Mouse (Mus musculus) heart, embryonic 12.5 days (tissue): ENCODE measurements around the gene Tnfsfm13. TPM values are rescaled to one million over a fixed set of nuclear protein-coding genes. Genes with fewer than 3 reads are reported as not detected.

ENCODE experiments used
- ATAC-seq: fragments of 200-750 bp; cut with Nextera tagmentation; 2 replicates; pipeline ENCODE4 v1.8.0; 2017; ENCODE audit warnings: moderate TSS enrichment, moderate library complexity; ENCODE audit not compliant: insufficient number of reproducible peaks, low FRiP score
- H3K27ac ChIP-seq: fragments of 300-500 bp; sonication (generic); 2 replicates; pipeline ENCODE4 v1.5.1; 2016; ENCODE audit warnings: mild to moderate bottlenecking, moderate library complexity; ENCODE audit not compliant: poor library complexity, severe bottlenecking
- H3K27me3 ChIP-seq: fragments of 300-500 bp; sonication (generic); replicated peaks from 2 replicates; pipeline ENCODE4 v1.6.1; 2016; ENCODE audit warnings: mild to moderate bottlenecking, moderate library complexity
- H3K36me3 ChIP-seq: fragments of 300-500 bp; sonication (generic); 2 replicates; pipeline ENCODE4 v1.6.1; 2016; ENCODE audit warnings: mild to moderate bottlenecking, moderate library complexity
- H3K4me1 ChIP-seq: fragments of 300-500 bp; sonication (generic); replicated peaks from 2 replicates; pipeline ENCODE4 v1.6.1; 2016; ENCODE audit warnings: mild to moderate bottlenecking
- H3K4me2 ChIP-seq: fragments of 300-500 bp; sonication (generic); 2 replicates; pipeline ENCODE4 v1.6.1; 2016; ENCODE audit warnings: mild to moderate bottlenecking, moderate library complexity
- H3K4me3 ChIP-seq: fragments of 300-500 bp; sonication (generic); 2 replicates; pipeline ENCODE4 v1.5.1; 2016; ENCODE audit warnings: mild to moderate bottlenecking
- H3K9ac ChIP-seq: fragments of 300-500 bp; sonication (generic); 2 replicates; pipeline ENCODE4 v1.6.1; 2016; ENCODE audit warnings: mild to moderate bottlenecking, moderate library complexity
- H3K9me3 ChIP-seq: fragments of 300-500 bp; sonication (generic); replicated peaks from 2 replicates; pipeline ENCODE4 v1.6.1; 2016; ENCODE audit warnings: mild to moderate bottlenecking, moderate library complexity
- WGBS: fragments of 180-500 bp; shearing (Covaris S2); methylation state at CpG from one replicate; pipeline ENCODE4 v1.1.7; 2016; 5-methylcytosine and 5-hydroxymethylcytosine counted together
- microRNA counts: library from miRNA; unstranded; fragments of <30 nt; microRNA quantifications from one replicate; lab custom pipeline; 2017
- microRNA-seq: library from miRNA; unstranded; fragments of <30 nt; microRNA quantifications from one replicate; pipeline ENCODE4, GENCODE M21; 2017
- polyA plus RNA-seq: library from polyadenylated mRNA; unstranded; fragments of >200 nt; fragmentation: Nextera tagmentation; extraction: Ambion mirVana; gene quantifications from 2 replicates; pipeline ENCODE4 v1.2.1, GENCODE M21; 2016

The Tnfsfm13 gene
- polyA plus RNA-seq, 1 experiment from 2014 or later = 1.5 TPM

DNA sequence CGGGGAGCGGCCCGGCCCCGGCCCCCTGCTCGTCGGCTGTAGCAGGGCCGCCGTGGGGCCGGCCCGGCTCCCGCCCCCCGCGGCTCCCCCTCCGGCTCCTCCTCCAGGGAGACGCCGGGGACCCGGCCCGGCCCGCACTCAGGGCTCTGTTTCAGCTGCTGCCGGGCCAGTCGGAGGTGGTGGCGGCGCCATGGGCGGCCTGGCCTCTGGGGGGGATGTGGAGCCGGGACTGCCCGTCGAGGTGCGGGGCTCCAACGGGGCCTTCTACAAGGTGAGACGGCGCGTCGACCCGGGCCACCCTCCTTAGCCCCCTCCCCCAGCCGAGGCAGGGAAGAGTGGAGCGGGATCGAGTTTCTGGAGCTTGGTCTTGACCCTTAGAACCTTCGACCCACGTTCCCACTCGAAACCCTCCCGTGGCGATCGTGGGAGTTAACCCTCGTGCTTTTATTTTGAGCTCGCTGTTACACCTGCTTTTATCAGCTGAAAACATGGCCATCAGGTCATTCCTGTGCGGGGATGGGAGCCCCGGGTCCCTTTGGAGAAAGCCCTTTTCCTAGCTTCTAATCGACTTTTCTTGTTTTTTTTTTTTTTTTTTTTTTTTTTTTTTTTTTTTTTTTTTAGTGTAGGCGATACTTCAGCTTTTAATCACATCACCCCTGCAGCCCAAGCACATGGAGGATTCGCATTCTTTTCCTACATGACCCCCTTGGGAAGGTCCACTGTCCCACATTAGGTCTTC is 62.6 kb downstream of the Tnfsfm13 start:
- H3K27ac ChIP-seq = peak overlapping the region; percentile 98
- peaks cover 25% of the 10 kb centered on the region for H3K4me1 ChIP-seq
- under 1% methylated on average over 38 of the region's 50 CpGs for WGBS
- H3K27me3 ChIP-seq = no peaks in the 10 kb centered on the region
- peak; percentile 77 for ATAC-seq
- H3K36me3 ChIP-seq = peaks cover 14% of the 10 kb centered on the region
- peak overlapping the region; percentile 98 for H3K9ac ChIP-seq
- H3K4me3 ChIP-seq = peak overlapping the region; percentile 95
- H3K9me3 ChIP-seq = no peaks in the 10 kb centered on the region
- peak overlapping the region; percentile 91 for H3K4me2 ChIP-seq

MicroRNAs within 50 kb of the gene (microRNA counts, 519-probe panel; counts per million panel counts)
- microRNA mmu-miR-1934 (lab: Ali Mortazavi, UCI) = not detected
- microRNA mmu-miR-467f (lab: Ali Mortazavi, UCI) = 3,709 counts per million, percentile 25 among the panel's probes with 10 or more counts

Small RNA genes lying within 50 kb of the gene (microRNA-seq; reads per million reads assigned to microRNA genes)
- gene Mir1934 (2.6 reads per million, percentile 3 among the genes with 10 or more reads in this experiment), gene Mir467f (not detected)

Other genes starting within 250 kb of the Tnfsfm13 start
- 0.15 and 0.59 TPM in 2 replicates for gene Dnah2, start 147.0 kb downstream of the Tnfsfm13 start, polyA plus RNA-seq
- 87.4 and 90.0 TPM in 2 replicates for gene Efnb3, start 135.9 kb downstream of the Tnfsfm13 start, polyA plus RNA-seq
- gene Wrap53, start 115.8 kb downstream of the Tnfsfm13 start, polyA plus RNA-seq = 18.7 and 19.5 TPM in 2 replicates
- gene Trp53, start 115.7 kb downstream of the Tnfsfm13 start, polyA plus RNA-seq = 76.0 and 79.1 TPM in 2 replicates
- 30.9 and 31.1 TPM in 2 replicates for gene Atp1b2, start 90.2 kb downstream of the Tnfsfm13 start, polyA plus RNA-seq
- gene Shbg, start 78.2 kb downstream of the Tnfsfm13 start, polyA plus RNA-seq = 0.13 and 0.82 TPM in 2 replicates
- 16.5 and 17.4 TPM in 2 replicates for gene Sat2, start 74.1 kb downstream of the Tnfsfm13 start, polyA plus RNA-seq
- 37.1 and 40.1 TPM in 2 replicates for gene Fxr2, start 63.1 kb downstream of the Tnfsfm13 start, polyA plus RNA-seq
- not detected in 2 replicates for gene Sox15, start 40.8 kb downstream of the Tnfsfm13 start, polyA plus RNA-seq
- 48.6 and 53.8 TPM in 2 replicates for gene Mpdu1, start 33.5 kb downstream of the Tnfsfm13 start, polyA plus RNA-seq
- gene Cd68, start 29.9 kb downstream of the Tnfsfm13 start, polyA plus RNA-seq = 4.3 and 5.2 TPM in 2 replicates
- 404 and 420 TPM in 2 replicates for gene Eif4a1, start 23.7 kb downstream of the Tnfsfm13 start, polyA plus RNA-seq
- 74.3 and 83.0 TPM in 2 replicates for gene Senp3, start 14.0 kb downstream of the Tnfsfm13 start, polyA plus RNA-seq
- gene Tnfsf13, start 10.3 kb downstream of the Tnfsfm13 start, polyA plus RNA-seq = 0.28 and 0.47 TPM in 2 replicates
- gene Tnfsf12, start 249 bp downstream of the Tnfsfm13 start, polyA plus RNA-seq = 5.6 and 6.9 TPM in 2 replicates
- gene Polr2a, start 62.5 kb upstream of the Tnfsfm13 start, polyA plus RNA-seq = 23.7 and 25.2 TPM in 2 replicates
- 0.33 TPM in 2 replicates for gene Slc35g3, start 65.9 kb upstream of the Tnfsfm13 start, polyA plus RNA-seq
- 2.9 and 3.3 TPM in 2 replicates for gene Zbtb4, start 69.8 kb upstream of the Tnfsfm13 start, polyA plus RNA-seq
- gene Chrnb1, start 99.8 kb upstream of the Tnfsfm13 start, polyA plus RNA-seq = 5.6 and 7.7 TPM in 2 replicates
- 2.3 and 2.4 TPM in 2 replicates for gene Fgf11, start 105.8 kb upstream of the Tnfsfm13 start, polyA plus RNA-seq
- 1.5 and 1.6 TPM in 2 replicates for gene Tmem102, start 109.5 kb upstream of the Tnfsfm13 start, polyA plus RNA-seq
- not detected in 2 replicates for gene Gm39566, start 119.2 kb upstream of the Tnfsfm13 start, polyA plus RNA-seq
- gene Spem2, start 122.4 kb upstream of the Tnfsfm13 start, polyA plus RNA-seq = not detected in 2 replicates
- gene Spem1, start 126.1 kb upstream of the Tnfsfm13 start, polyA plus RNA-seq = not detected in 2 replicates
- 1.8 and 2.3 TPM in 2 replicates for gene Nlgn2, start 141.7 kb upstream of the Tnfsfm13 start, polyA plus RNA-seq
- 289 and 297 TPM in 2 replicates for gene Tmem256, start 142.4 kb upstream of the Tnfsfm13 start, polyA plus RNA-seq
- gene Plscr3, start 150.3 kb upstream of the Tnfsfm13 start, polyA plus RNA-seq = 77.9 and 82.3 TPM in 2 replicates
- 0.28 and 0.32 TPM in 2 replicates for gene Tnk1, start 162.6 kb upstream of the Tnfsfm13 start, polyA plus RNA-seq
- gene Tmem95, start 181.9 kb upstream of the Tnfsfm13 start, polyA plus RNA-seq = not detected in 2 replicates
- gene Kctd11, start 185.3 kb upstream of the Tnfsfm13 start, polyA plus RNA-seq = 4.1 and 4.5 TPM in 2 replicates
- gene Acap1, start 199.4 kb upstream of the Tnfsfm13 start, polyA plus RNA-seq = 10.3 and 11.2 TPM in 2 replicates
- 4.7 and 5.2 TPM in 2 replicates for gene 2810408A11Rik, start 204.9 kb upstream of the Tnfsfm13 start, polyA plus RNA-seq
- gene Neurl4, start 205.0 kb upstream of the Tnfsfm13 start, polyA plus RNA-seq = 7.6 and 9.2 TPM in 2 replicates
- 49.2 and 50.6 TPM in 2 replicates for gene Gps2, start 217.8 kb upstream of the Tnfsfm13 start, polyA plus RNA-seq
- gene Eif5a, start 225.9 kb upstream of the Tnfsfm13 start, polyA plus RNA-seq = 1,286 and 1,307 TPM in 2 replicates
- 2.0 and 2.6 TPM in 2 replicates for gene Ybx2, start 239.7 kb upstream of the Tnfsfm13 start, polyA plus RNA-seq